Mouse (Mus musculus) T-helper 17 cell (primary cell): ENCODE measurements around the gene Rgl1.

ENCODE experiments used
- in situ Hi-C, 2 experiments: fragments of 300-600 bp; cut with MboI, MseI; formaldehyde crosslinking; loops; 1 replicate in 1 of 2; 2 replicates in 1 of 2; pipeline ENCODE4 v1.15.1; 2025; ENCODE audit warnings: high pct_unique_total_duplicates in 2 of 2

The Rgl1 gene

GRCm38 (mm10) chr1:152669446-152670180, 96.5 kb downstream of the Rgl1 start:
- in situ Hi-C loops: no loop called here

GRCm38 (mm10) chr1:152660436-152660835, 105.7 kb downstream of the Rgl1 start:
- in situ Hi-C loops: no loop called here

GRCm38 (mm10) chr1:152659961-152660360, 106.2 kb downstream of the Rgl1 start:
- in situ Hi-C loops: no loop called here

GRCm38 (mm10) chr1:152656601-152657000, 109.5 kb downstream of the Rgl1 start:
- in situ Hi-C loops: no loop called here

- in situ Hi-C loops: no loop called here
Measured at GRCm38 (mm10) chr1:152654851-152655250, 111.3 kb downstream of the Rgl1 start.

GRCm38 (mm10) chr1:152651495-152651874, 114.7 kb downstream of the Rgl1 start:
- in situ Hi-C loops: no loop called here

GRCm38 (mm10) chr1:152650856-152651494, 115.2 kb downstream of the Rgl1 start:
- in situ Hi-C loops: no loop called here

GRCm38 (mm10) chr1:152648052-152648451, 118.1 kb downstream of the Rgl1 start:
- in situ Hi-C loops: no loop called here

- in situ Hi-C loops: loop anchor here in 1 of 2 experiments (5.0 kb wide), 1 partner anchor 100 kb away; no protein-coding TSS in a partner anchor
Measured at GRCm38 (mm10) chr1:152642207-152642606, 123.9 kb downstream of the Rgl1 start.

- in situ Hi-C loops: loop anchor here in 1 of 2 experiments (5.0 kb wide), 1 partner anchor 102 kb away; no protein-coding TSS in a partner anchor
Measured at GRCm38 (mm10) chr1:152640195-152640981, 125.8 kb downstream of the Rgl1 start.

- in situ Hi-C loops: no loop called here
Measured at GRCm38 (mm10) chr1:152639344-152639743, 126.8 kb downstream of the Rgl1 start.

GRCm38 (mm10) chr1:152634638-152635037, 131.5 kb downstream of the Rgl1 start:
- in situ Hi-C loops: no loop called here

GRCm38 (mm10) chr1:152629780-152630179, 136.4 kb downstream of the Rgl1 start:
- in situ Hi-C loops: loop anchor here in 1 of 2 experiments (10.0 kb wide), 1 partner anchor 1195 kb away; no protein-coding TSS in a partner anchor

GRCm38 (mm10) chr1:152625651-152626050, 140.5 kb downstream of the Rgl1 start:
- in situ Hi-C loops: loop anchor here in 1 of 2 experiments (10.0 kb wide), 1 partner anchor 1199 kb away; no protein-coding TSS in a partner anchor

- in situ Hi-C loops: loop anchor here in 1 of 2 experiments (10.0 kb wide), 1 partner anchor 1200 kb away; no protein-coding TSS in a partner anchor
Measured at GRCm38 (mm10) chr1:152624644-152625454, 141.3 kb downstream of the Rgl1 start.

GRCm38 (mm10) chr1:152623375-152624270, 142.5 kb downstream of the Rgl1 start:
- in situ Hi-C loops: loop anchor here in 1 of 2 experiments (10.0 kb wide), 1 partner anchor 1201 kb away; no protein-coding TSS in a partner anchor

GRCm38 (mm10) chr1:152622765-152623211, 143.4 kb downstream of the Rgl1 start:
- in situ Hi-C loops: loop anchor here in 1 of 2 experiments (10.0 kb wide), 1 partner anchor 1202 kb away; no protein-coding TSS in a partner anchor

- in situ Hi-C loops: loop anchor here in 1 of 2 experiments (10.0 kb wide), 1 partner anchor 1203 kb away; no protein-coding TSS in a partner anchor
Measured at GRCm38 (mm10) chr1:152621624-152622023, 144.5 kb downstream of the Rgl1 start.

- in situ Hi-C loops: no loop called here
Measured at GRCm38 (mm10) chr1:152619396-152619795, 146.8 kb downstream of the Rgl1 start.

GRCm38 (mm10) chr1:152618896-152619295, 147.3 kb downstream of the Rgl1 start:
- in situ Hi-C loops: no loop called here
